ENCODE assay signal across 21 mouse cellular contexts in genomic region chr4:101295788-101296187, GRCm38 (mm10). TPM values are rescaled to one million over a fixed set of nuclear protein-coding genes. Genes with fewer than 3 reads are reported as not detected.
DNase-seq lines count a peak whose midpoint lies in the region; ATAC-seq and TF ChIP-seq lines count a peak whose summit lies in the region.
"Had no signal": no experiment of that assay in that cellular context is flagged by ENCODE, and none has a peak within 500 bp of the region (broad histone marks: within the 10 kb centered on the region; RNA-seq: fewer than 3 reads in every experiment).

No protein-coding gene starts in this region.

- H3K9me3 ChIP-seq in kidney, embryonic 16.5 days (ENCODE audit: low read length): no peaks in the 10 kb centered on the region
- H3K9me3 ChIP-seq in liver, postnatal 0 days (ENCODE audit: low read length): no peaks in the 10 kb centered on the region
- H3K9me3 ChIP-seq: embryonic facial prominence, embryonic 10.5 days; forebrain, embryonic 13.5 days; heart, embryonic 12.5 days; hindbrain, embryonic 10.5 days had no signal

- no peak for ATAC-seq in kidney, embryonic 16.5 days (ENCODE audit: low FRiP score, low TSS enrichment)
- ATAC-seq in liver, postnatal 0 days: peak; percentile 42; the same call in 1 of the 2 replicates
- ATAC-seq: activated CD4-positive, CD25-positive, alpha-beta regulatory T cell, adult 4 months; forebrain, embryonic 13.5 days; forebrain, postnatal 0 days; Patski had no signal

- no peak overlapping the region for H3K4me3 ChIP-seq in kidney, adult 2 months (ENCODE audit: insufficient read depth, low read depth, low read length)
- H3K4me3 ChIP-seq in kidney, embryonic 16.5 days (ENCODE audit: low read length): no peak overlapping the region
- no peak overlapping the region for H3K4me3 ChIP-seq in liver, postnatal 0 days (ENCODE audit: low read depth, low read length)
- H3K4me3 ChIP-seq: embryonic facial prominence, embryonic 10.5 days; forebrain, embryonic 13.5 days; gastrocnemius, adult 2 months; heart, embryonic 12.5 days; hindbrain, embryonic 10.5 days had no signal

- no peaks in the 10 kb centered on the region for H3K27me3 ChIP-seq in kidney, adult 2 months (replicated peaks; ENCODE audit: control insufficient read depth, insufficient read depth, low read length)
- H3K27me3 ChIP-seq in kidney, embryonic 16.5 days (ENCODE audit: insufficient read depth, low read length): no peaks in the 10 kb centered on the region; the same call in 1 of the 2 replicates
- H3K27me3 ChIP-seq in liver, postnatal 0 days (ENCODE audit: insufficient read depth, low read length): no peaks in the 10 kb centered on the region; the same call in 1 of the 2 replicates
- H3K27me3 ChIP-seq: CH12.LX, Patski had no signal

- no peak overlapping the region for H3K27ac ChIP-seq in kidney, adult 2 months (ENCODE audit: insufficient read depth, low read depth, low read length)
- no peak overlapping the region for H3K27ac ChIP-seq in kidney, embryonic 16.5 days (ENCODE audit: low read length)
- no peak overlapping the region for H3K27ac ChIP-seq in liver, postnatal 0 days (ENCODE audit: low read depth)
- H3K27ac ChIP-seq: embryonic facial prominence, embryonic 10.5 days; forebrain, embryonic 13.5 days; gastrocnemius, adult 2 months; hindbrain, embryonic 10.5 days had no signal

- TF ChIP-seq POLR2A in kidney, adult 2 months (IDR thresholded peaks at IDR 0.05; ENCODE audit: low read depth, low read length): no peak

- H3K4me2 ChIP-seq in kidney, embryonic 16.5 days (replicated peaks; ENCODE audit: low read depth, low read length): no peak overlapping the region
- H3K4me2 ChIP-seq in liver, postnatal 0 days (ENCODE audit: low read depth, low read length): no peak overlapping the region
- H3K4me2 ChIP-seq: forebrain, embryonic 13.5 days; heart, embryonic 12.5 days had no signal

- H3K9ac ChIP-seq in kidney, embryonic 16.5 days (replicated peaks; ENCODE audit: low read length): no peak overlapping the region
- no peak overlapping the region for H3K9ac ChIP-seq in liver, postnatal 0 days (replicated peaks)
- H3K9ac ChIP-seq: forebrain, embryonic 13.5 days; forebrain, postnatal 0 days; heart, embryonic 12.5 days had no signal

- no peak for TF ChIP-seq CTCF in kidney, adult 2 months (conservative IDR thresholded peaks at IDR 0.05; ENCODE audit: insufficient read depth, insufficient read length, low read depth, low read length)
- no peak for TF ChIP-seq CTCF in liver, postnatal 0 days (IDR thresholded peaks at IDR 0.05; ENCODE audit: low read depth)

- TF ChIP-seq EP300 in liver, postnatal 0 days (IDR thresholded peaks at IDR 0.05; ENCODE audit: low read depth): no peak

- H3K4me1 ChIP-seq in kidney, adult 2 months (ENCODE audit: control insufficient read depth, insufficient read depth, low read length): peaks cover 15% of the 10 kb centered on the region
- H3K4me1 ChIP-seq in kidney, embryonic 16.5 days (ENCODE audit: insufficient read depth, low read length): peaks cover 19% of the 10 kb centered on the region
- peaks cover 43% of the 10 kb centered on the region for H3K4me1 ChIP-seq in liver, postnatal 0 days (ENCODE audit: insufficient read depth)

- DNase-seq in kidney, adult 2 months: peak; percentile 77
- peak; percentile 79 for DNase-seq in kidney, adult 9 months
- DNase-seq in kidney, postnatal 14 days: peak; percentile 20
- DNase-seq in liver, postnatal 0 days: peak; percentile 58
- DNase-seq in embryo, embryonic 11 days: no peak
- no peak for DNase-seq in layer of hippocampus, postnatal 36 days
- DNase-seq: adrenal gland, postnatal 14 days; cerebellum, adult 18-20 months; cerebellum, adult 9-11 months; cerebellum, postnatal 36 days; forebrain, postnatal 0 days; gastrocnemius, adult 2 months; gastrocnemius, postnatal 25 days had no signal

- no peaks in the 10 kb centered on the region for H3K36me3 ChIP-seq in kidney, adult 2 months (ENCODE audit: control insufficient read depth, insufficient read depth, low read length)
- H3K36me3 ChIP-seq in kidney, embryonic 16.5 days (ENCODE audit: insufficient read depth, low read length): no peaks in the 10 kb centered on the region
- no peaks in the 10 kb centered on the region for H3K36me3 ChIP-seq in liver, postnatal 0 days (replicated peaks; ENCODE audit: insufficient read depth, low read length)
- H3K36me3 ChIP-seq: embryonic facial prominence, embryonic 10.5 days; heart, embryonic 12.5 days; hindbrain, embryonic 10.5 days had no signal

- 76% methylated on average over 3 of the region's 3 CpGs for WGBS in kidney, adult 2 months
- 82% methylated on average over 3 of the region's 3 CpGs for WGBS in kidney, embryonic 16.5 days
- WGBS in liver, postnatal 0 days (ENCODE audit: insufficient replicate concordance): 75% methylated on average over 3 of the region's 3 CpGs

RNA-seq across cellular contexts. Expression of gene Jak1, which starts 30.7 kb away (rescaled TPM):
- polyA plus RNA-seq in kidney, adult 2 months (2012; rRNA removed): 38.5 and 46.5 TPM in 2 replicates
- polyA plus RNA-seq in kidney, embryonic 16.5 days (2015; fragmentation: Nextera tagmentation; extraction: Ambion mirVana): 104 TPM in 2 replicates
- polyA plus RNA-seq in liver, postnatal 0 days (2015; fragmentation: Nextera tagmentation; extraction: Ambion mirVana): 33.9 and 51.2 TPM in 2 replicates
- 100 to 1,000 TPM; 123 to 126 TPM for total RNA-seq in layer of hippocampus, postnatal 36 days (2021)

Comparison
In these comparisons a context has a peak if more than half of its experiments do, and no peak if none do; other contexts are left out.
1. DNase-seq: peak in kidney, adult 2 months (single experiment), kidney, adult 9 months (single experiment), kidney, postnatal 14 days (single experiment) and liver, postnatal 0 days (single experiment); none in embryo, embryonic 11 days (single experiment) and layer of hippocampus, postnatal 36 days (0 of 2).